Mouse (Mus musculus) heart, adult 2 months (tissue): ENCODE data around the gene Srbd1. TPM values are rescaled to one million over a fixed set of nuclear protein-coding genes. Genes with fewer than 3 reads are reported as not detected.
A peak's percentile ranks its signal among the peaks of the same experiment; 100 is the strongest.

ENCODE experiments used
- DNase-seq, 2 experiments: peaks; one replicate each; pipeline ENCODE4 v3.0.0; 2021
- H3K27ac ChIP-seq: fragments of 200-600 bp; 2 replicates; pipeline ENCODE4 v1.8.1; 2022
- H3K27me3 ChIP-seq: fragments of 200-500 bp; 2 replicates; pipeline ENCODE4 v1.6.1; 2012; ENCODE audit warnings: mild to moderate bottlenecking, low read length, inconsistent platforms, mixed read lengths; ENCODE audit not compliant: control insufficient read depth, insufficient read depth
- H3K36me3 ChIP-seq: fragments of 200-500 bp; 2 replicates; pipeline ENCODE4 v1.6.1; 2012; ENCODE audit warnings: low read length, inconsistent platforms; ENCODE audit not compliant: control insufficient read depth, insufficient read depth
- H3K4me1 ChIP-seq: fragments of 200-500 bp; 2 replicates; pipeline ENCODE4 v1.6.1; 2011; ENCODE audit warnings: low read length; ENCODE audit not compliant: control insufficient read depth, insufficient read depth
- H3K4me3 ChIP-seq: fragments of 200-600 bp; 2 replicates; pipeline ENCODE4 v1.8.1; 2022
- H3K79me2 ChIP-seq: fragments of 200-500 bp; replicated peaks from 2 replicates; pipeline ENCODE4 v1.6.1; 2012; ENCODE audit warnings: mild to moderate bottlenecking, inconsistent platforms, low read length, moderate library complexity, mixed read lengths; ENCODE audit not compliant: control insufficient read depth, insufficient read depth
- H3K9ac ChIP-seq: fragments of 200-500 bp; 2 replicates; pipeline ENCODE4 v1.6.1; 2012; ENCODE audit warnings: low read depth, mild to moderate bottlenecking, control low read depth, inconsistent platforms, low read length, mixed read lengths
- CTCF ChIP-seq: fragments of 200-600 bp; IDR thresholded peaks from 2 replicates; pipeline ENCODE4 v1.8.1; 2022; ENCODE audit warnings: antibody characterized with exemption, mild to moderate bottlenecking, moderate library complexity
- EP300 ChIP-seq: fragments of 200-500 bp; IDR thresholded peaks from 2 replicates; pipeline ENCODE4 v1.6.1; 2011; ENCODE audit warnings: low read depth, low read length, control low read depth; ENCODE audit not compliant: insufficient read depth
- POLR2A ChIP-seq: fragments of 200-500 bp; IDR thresholded peaks from 2 replicates; pipeline ENCODE4 v1.6.1; 2011; ENCODE audit warnings: mild to moderate bottlenecking, low read depth, low read length, control low read depth; ENCODE audit not compliant: insufficient read depth
- WGBS: fragments of 180-500 bp; shearing (Covaris S2); methylation state at CpG from one replicate; pipeline ENCODE4 v1.1.7; 2018; 5-methylcytosine and 5-hydroxymethylcytosine counted together
- intact Hi-C: fragments of 180-260 bp; cut with DNase I; formaldehyde crosslinking; loops from one replicate; pipeline ENCODE4 v1.15.1; 2025
- polyA plus RNA-seq: library from polyadenylated mRNA; depleted of rRNA; stranded (reverse); fragments of >200 nt; gene quantifications from 2 replicates; pipeline ENCODE4 v1.2.3, GENCODE M21; 2012
- total RNA-seq, 2 experiments: library from RNA; stranded (reverse); gene quantifications; 2 replicates each; pipeline ENCODE4 v1.2.3; 2021

Gene Srbd1
- total and polyA plus RNA-seq, 3 experiments: 2.7 to 12.3 (median 12.2) TPM

- no peak overlapping the region for H3K4me3 ChIP-seq
- H3K27me3 ChIP-seq: no peaks in the 10 kb centered on the region
- intact Hi-C loops: no loop called here
- 81% methylated on average over 6 of the region's 6 CpGs for WGBS
- TF ChIP-seq POLR2A: no peak
- no peak for TF ChIP-seq CTCF
- TF ChIP-seq EP300: no peak
- no peaks in the 10 kb centered on the region for H3K4me1 ChIP-seq
- no peaks in the 10 kb centered on the region; the same call in 1 of the 2 replicates for H3K36me3 ChIP-seq
- no peak overlapping the region for H3K27ac ChIP-seq
- DNase-seq: no peak
- H3K79me2 ChIP-seq: no peaks in the 10 kb centered on the region
- H3K9ac ChIP-seq: no peak overlapping the region
Observed at GRCm38 (mm10) chr17:86134461-86134860, 10.5 kb downstream of the Srbd1 start.

DNA sequence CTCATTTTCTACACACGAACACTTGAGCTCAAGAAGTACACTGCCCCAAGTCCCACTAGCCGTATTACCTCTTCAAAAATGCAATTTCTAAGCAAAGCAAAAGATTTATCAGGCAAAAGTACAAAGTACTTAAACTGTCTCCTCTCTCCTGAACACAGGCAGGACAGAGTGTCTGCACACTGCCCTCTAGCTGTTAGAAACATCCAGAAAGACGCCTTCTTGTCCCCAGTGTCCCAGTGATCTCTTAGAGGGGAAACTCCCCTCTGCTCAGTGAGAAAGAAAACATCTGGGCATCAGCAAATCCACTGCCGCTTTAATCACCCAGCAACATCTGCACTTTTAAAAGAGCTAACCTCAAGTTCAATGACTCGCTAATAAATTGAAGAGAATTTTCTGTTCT lies 12.4 kb downstream of the Srbd1 start:
- H3K27ac ChIP-seq: no peak overlapping the region
- no peaks in the 10 kb centered on the region for H3K4me1 ChIP-seq
- no peak for DNase-seq
- intact Hi-C loops: no loop called here
- WGBS: 72% methylated on average over 5 of the region's 5 CpGs
- H3K4me3 ChIP-seq: no peak overlapping the region
- H3K9ac ChIP-seq: no peak overlapping the region
- no peaks in the 10 kb centered on the region; the same call in 1 of the 2 replicates for H3K36me3 ChIP-seq
- no peaks in the 10 kb centered on the region for H3K79me2 ChIP-seq
- no peaks in the 10 kb centered on the region for H3K27me3 ChIP-seq
- TF ChIP-seq EP300: no peak
- TF ChIP-seq CTCF: peak; percentile 58
- no peak for TF ChIP-seq POLR2A

DNA sequence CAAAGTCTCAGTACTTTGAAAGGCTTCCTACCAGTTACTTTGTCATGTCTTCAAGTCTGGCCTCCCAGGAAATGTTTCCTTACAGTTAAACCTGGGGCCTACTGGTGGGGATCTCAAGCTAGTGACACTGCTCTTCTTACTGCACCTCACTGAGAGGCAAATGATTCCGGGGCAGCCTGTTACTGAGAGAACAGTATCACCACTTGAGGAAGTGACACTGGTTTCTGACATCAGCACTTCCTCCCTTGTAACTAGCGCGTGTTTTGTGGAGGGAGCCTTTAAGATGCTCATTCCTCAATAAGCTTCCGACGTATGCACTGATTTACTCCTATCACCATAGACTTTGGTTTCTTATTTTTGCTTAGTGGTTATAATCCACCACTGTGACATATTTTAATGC lies 16.8 kb downstream of the Srbd1 start:
- no peak overlapping the region for H3K4me3 ChIP-seq
- no peaks in the 10 kb centered on the region for H3K27me3 ChIP-seq
- TF ChIP-seq POLR2A: no peak
- TF ChIP-seq EP300: no peak
- no peak for TF ChIP-seq CTCF
- H3K4me1 ChIP-seq: no peaks in the 10 kb centered on the region
- DNase-seq: no peak
- WGBS: 82% methylated on average over 5 of the region's 5 CpGs
- intact Hi-C loops: no loop called here
- no peaks in the 10 kb centered on the region; the same call in none of the 2 replicates for H3K36me3 ChIP-seq
- no peak overlapping the region for H3K9ac ChIP-seq
- no peak overlapping the region for H3K27ac ChIP-seq
- no peaks in the 10 kb centered on the region for H3K79me2 ChIP-seq

DNA sequence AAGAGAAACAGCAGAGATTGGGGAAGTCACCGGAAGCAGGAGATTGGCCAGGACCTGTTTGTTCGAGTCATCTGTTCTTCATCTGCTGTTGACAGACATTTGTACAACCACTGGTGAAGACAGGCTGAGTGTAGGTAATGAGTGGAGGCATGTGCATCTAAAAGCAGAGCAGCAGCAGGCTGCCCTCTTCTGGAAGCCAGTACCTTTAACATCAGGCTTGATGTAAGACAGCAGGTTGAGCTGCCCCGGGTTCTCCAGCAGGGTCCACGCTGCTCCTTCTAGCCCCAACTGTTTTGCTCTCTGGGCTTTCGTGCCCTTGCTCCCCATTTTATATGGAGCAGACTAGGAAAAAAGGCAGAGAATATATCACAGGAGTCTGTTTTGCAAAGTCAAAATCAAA lies 19.1 kb downstream of the Srbd1 start:
- Histone ChIP-seq H3K36me3 (no peaks in the 10 kb centered on the region; the same call in none of the 2 replicates), H3K27me3 (no peaks in the 10 kb centered on the region), H3K27ac (no peak overlapping the region), H3K79me2 (no peaks in the 10 kb centered on the region), H3K4me3 (no peak overlapping the region), H3K9ac (no peak overlapping the region), H3K4me1 (no peaks in the 10 kb centered on the region)
- 62% methylated on average over 5 of the region's 5 CpGs for WGBS
- no peak for TF ChIP-seq POLR2A
- peak; percentile 42 for TF ChIP-seq CTCF
- no peak for TF ChIP-seq EP300
- DNase-seq: no peak
- intact Hi-C loops: no loop called here

DNA sequence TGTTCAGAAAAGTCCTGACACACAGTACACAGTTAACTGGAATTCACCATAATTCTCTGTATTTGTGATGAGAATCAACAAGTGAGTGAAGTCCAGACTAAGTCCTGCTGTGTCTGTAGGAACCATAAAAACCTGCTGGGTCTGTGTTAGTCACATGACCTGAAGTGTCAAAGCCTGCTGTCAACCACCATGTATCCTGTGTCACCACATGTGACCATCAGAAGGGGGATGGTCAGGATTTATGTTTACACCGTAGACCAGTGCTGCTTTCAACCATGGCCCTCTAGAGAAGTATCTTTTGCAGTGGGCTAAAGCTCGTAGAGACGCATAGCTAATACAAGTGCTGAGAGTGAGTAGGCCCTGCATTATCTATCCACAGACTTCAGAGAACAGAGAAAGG lies 21.8 kb downstream of the Srbd1 start:
- no peaks in the 10 kb centered on the region for H3K79me2 ChIP-seq
- H3K9ac ChIP-seq: no peak overlapping the region
- 88% methylated on average over 3 of the region's 3 CpGs for WGBS
- no peaks in the 10 kb centered on the region for H3K27me3 ChIP-seq
- no peaks in the 10 kb centered on the region; the same call in 1 of the 2 replicates for H3K36me3 ChIP-seq
- intact Hi-C loops: no loop called here
- no peak overlapping the region for H3K4me3 ChIP-seq
- H3K27ac ChIP-seq: no peak overlapping the region
- DNase-seq: no peak
- no peaks in the 10 kb centered on the region for H3K4me1 ChIP-seq
- TF ChIP-seq POLR2A: no peak
- TF ChIP-seq CTCF: no peak
- TF ChIP-seq EP300: no peak

DNA sequence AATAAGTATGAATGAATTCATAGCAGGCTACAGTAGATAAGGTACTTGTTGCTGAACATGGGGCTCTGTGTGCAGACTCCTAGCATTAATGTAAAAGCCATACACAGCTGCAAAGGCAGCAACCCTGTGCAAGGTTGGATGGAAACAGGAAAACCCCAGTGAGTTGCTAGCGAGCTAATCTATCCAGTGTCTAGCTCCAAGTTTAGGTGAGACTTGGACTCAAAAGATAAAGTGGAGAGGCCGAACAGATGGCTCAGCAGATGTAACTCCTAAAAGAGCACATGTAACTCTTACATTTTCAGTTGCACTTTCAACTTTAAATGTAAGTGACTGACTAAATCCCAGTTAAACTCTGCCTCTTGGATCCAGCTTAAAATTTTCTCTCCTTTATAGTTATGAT lies 48.1 kb downstream of the Srbd1 start:
- WGBS: 78% methylated on average over 2 of the region's 2 CpGs
- no peak overlapping the region for H3K9ac ChIP-seq
- TF ChIP-seq POLR2A: no peak
- no peak for TF ChIP-seq CTCF
- no peak for TF ChIP-seq EP300
- DNase-seq: no peak
- intact Hi-C loops: no loop called here
- H3K4me1 ChIP-seq: no peaks in the 10 kb centered on the region
- no peak overlapping the region for H3K4me3 ChIP-seq
- no peaks in the 10 kb centered on the region for H3K79me2 ChIP-seq
- H3K36me3 ChIP-seq: no peaks in the 10 kb centered on the region; the same call in 1 of the 2 replicates
- no peaks in the 10 kb centered on the region for H3K27me3 ChIP-seq
- H3K27ac ChIP-seq: no peak overlapping the region
